Mouse (Mus musculus) kidney, postnatal 0 days (tissue): ENCODE results near the gene Itgal. TPM values are rescaled to one million over a fixed set of nuclear protein-coding genes. Genes with fewer than 3 reads are reported as not detected.

Experiments
- ATAC-seq: fragments of 200-750 bp; cut with Nextera tagmentation; replicated peaks from 2 replicates; pipeline ENCODE4 v1.8.0; 2017; ENCODE audit warnings: low read depth, moderate number of reproducible peaks, moderate TSS enrichment, moderate library complexity; ENCODE audit not compliant: low FRiP score
- DNase-seq: peaks from one replicate; pipeline ENCODE4 v3.0.0-alpha.2; 2016; ENCODE audit warnings: low spot score
- H3K27ac ChIP-seq: fragments of 300-500 bp; sonication (generic); 2 replicates; pipeline ENCODE4 v1.5.1; 2014; ENCODE audit warnings: mild to moderate bottlenecking
- H3K27me3 ChIP-seq: fragments of 300-500 bp; sonication (generic); 2 replicates; pipeline ENCODE4 v1.6.1; 2014; ENCODE audit warnings: low read length, mixed read lengths; ENCODE audit not compliant: insufficient read depth
- H3K36me3 ChIP-seq: fragments of 300-500 bp; sonication (generic); 2 replicates; pipeline ENCODE4 v1.6.1; 2014; ENCODE audit warnings: low read length, mixed read lengths; ENCODE audit not compliant: insufficient read depth
- H3K4me1 ChIP-seq: fragments of 300-500 bp; sonication (generic); replicated peaks from 2 replicates; pipeline ENCODE4 v1.6.1; 2014; ENCODE audit warnings: antibody characterized with exemption, low read length, mixed read lengths; ENCODE audit not compliant: insufficient read depth
- H3K4me2 ChIP-seq: fragments of 300-500 bp; sonication (generic); 2 replicates; pipeline ENCODE4 v1.6.1; 2014; ENCODE audit warnings: mild to moderate bottlenecking, low read length, moderate library complexity, mixed read lengths
- H3K4me3 ChIP-seq: fragments of 300-500 bp; sonication (generic); replicated peaks from 2 replicates; pipeline ENCODE4 v1.5.1; 2014; ENCODE audit warnings: low read depth, low read length
- H3K9ac ChIP-seq: fragments of 300-500 bp; sonication (generic); 2 replicates; pipeline ENCODE4 v1.6.1; 2014; ENCODE audit warnings: low read depth, low read length
- H3K9me3 ChIP-seq: fragments of 300-500 bp; sonication (generic); replicated peaks from 2 replicates; pipeline ENCODE4 v1.6.1; 2016; ENCODE audit warnings: low read length, inconsistent platforms, mixed read lengths
- CTCF ChIP-seq: IDR thresholded peaks from 2 replicates; pipeline ENCODE4 v1.5.1; 2016; ENCODE audit warnings: antibody characterized with exemption, low read depth, mild to moderate bottlenecking, moderate library complexity
- WGBS: fragments of 180-500 bp; shearing (Covaris S2); extraction: QIAGEN DNeasy Blood & Tissue Kit; methylation state at CpG from one replicate; pipeline ENCODE4 v1.1.7; 2014; 5-methylcytosine and 5-hydroxymethylcytosine counted together
- polyA plus RNA-seq: library from polyadenylated mRNA; unstranded; fragments of >200 nt; fragmentation: Nextera tagmentation; extraction: Ambion mirVana; gene quantifications from 2 replicates; pipeline ENCODE4 v1.2.1, GENCODE M21; 2015

Gene Itgal
- polyA plus RNA-seq, 1 experiment from 2014 or later: 0.93 TPM

DNA sequence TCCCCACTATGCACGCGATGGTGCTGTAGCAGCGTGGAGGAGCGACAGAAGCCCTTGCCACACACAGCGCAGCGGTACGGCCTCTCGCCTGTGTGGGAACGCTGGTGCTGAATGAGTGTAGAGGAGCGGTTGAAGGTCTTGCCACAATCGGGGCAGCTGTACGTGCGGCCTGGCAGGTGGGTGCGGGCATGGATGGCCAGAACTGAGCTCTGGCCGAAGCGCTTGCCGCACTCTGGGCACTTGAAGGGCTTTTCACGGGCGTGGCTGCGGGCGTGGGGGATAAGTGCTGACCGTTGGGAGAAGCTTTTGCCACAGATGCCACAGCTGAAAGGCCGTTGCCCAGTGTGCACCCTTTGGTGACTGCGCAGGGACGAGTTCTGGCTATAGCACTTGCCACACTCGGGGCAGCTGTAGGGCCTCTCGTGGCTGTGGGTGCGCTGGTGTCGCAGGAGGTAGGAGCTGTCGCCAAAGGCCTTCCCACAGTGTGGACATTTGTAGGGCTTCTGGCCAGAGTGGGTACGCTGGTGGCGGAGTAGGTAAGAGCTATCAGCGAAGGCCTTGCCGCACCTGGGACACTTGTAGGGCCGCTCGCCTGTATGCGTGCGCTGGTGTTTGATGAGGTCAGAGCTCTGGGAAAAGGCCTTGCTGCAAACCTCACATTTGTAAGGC is 47.4 kb downstream of the Itgal start:
- 94% methylated on average over 38 of the region's 38 CpGs for WGBS
- Histone ChIP-seq H3K36me3 (0 out of 2 replicates have a peak, but pooled peaks cover 7% of the 10 kb centered on the region), H3K9ac (no peak overlapping the region), H3K9me3 (no peaks in the 10 kb centered on the region), H3K27ac (no peak overlapping the region), H3K4me3 (no peak overlapping the region), H3K4me1 (peaks cover 9% of the 10 kb centered on the region), H3K4me2 (no peak overlapping the region), H3K27me3 (no peaks in the 10 kb centered on the region)
- no peak for TF ChIP-seq CTCF
- ATAC-seq (no peak), DNase-seq (no peak)

DNA sequence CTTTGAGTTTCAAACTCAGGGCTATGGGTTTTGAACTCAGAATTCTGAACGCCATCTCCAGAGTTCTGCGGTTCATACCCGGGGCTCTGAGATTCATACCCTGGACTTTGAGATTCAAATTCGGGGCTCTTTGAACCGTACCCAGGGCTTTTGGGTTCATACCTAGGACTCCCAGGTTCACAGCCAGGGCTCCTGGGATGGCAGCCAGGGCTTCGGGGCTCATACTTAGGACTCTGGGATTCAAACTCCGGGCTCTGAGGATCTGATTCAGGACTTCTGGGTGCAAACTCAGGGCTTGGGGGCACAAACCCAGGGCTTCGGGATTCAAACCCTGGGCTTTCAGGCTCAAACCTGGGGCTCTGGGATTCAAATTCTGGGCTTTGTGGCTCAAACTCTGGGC is 48.3 kb downstream of the Itgal start:
- DNase-seq: no peak

DNA sequence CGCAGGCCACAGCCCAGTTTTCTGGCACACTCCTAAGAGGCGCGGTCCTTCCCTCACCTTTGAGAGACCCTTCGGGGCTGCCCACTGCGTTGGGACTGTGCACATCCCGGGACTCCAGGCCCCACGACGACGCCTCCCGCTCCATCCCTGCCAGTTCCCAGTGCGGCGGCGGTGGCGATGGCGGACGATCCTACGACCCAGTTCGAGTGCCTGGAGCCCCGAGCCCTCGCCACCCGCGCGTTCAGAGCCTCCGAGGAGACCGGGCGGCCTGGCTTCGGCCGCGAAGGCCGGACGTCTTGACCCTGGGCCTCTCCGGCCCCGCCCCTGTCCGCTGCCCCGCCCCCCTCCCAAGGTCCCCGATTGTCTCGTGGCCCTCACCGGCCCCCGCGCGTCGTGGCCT is 49.0 kb downstream of the Itgal start:
- no peaks in the 10 kb centered on the region for H3K27me3 ChIP-seq
- H3K4me3 ChIP-seq: peak overlapping the region; percentile 86
- H3K9ac ChIP-seq: peak overlapping the region; percentile 86
- H3K4me2 ChIP-seq: peak overlapping the region; percentile 87
- H3K27ac ChIP-seq: peak overlapping the region; percentile 98
- H3K36me3 ChIP-seq: 0 out of 2 replicates have a peak, but pooled peaks cover 7% of the 10 kb centered on the region
- DNase-seq: peak; percentile 64
- ATAC-seq: peak; percentile 60
- peaks cover 9% of the 10 kb centered on the region for H3K4me1 ChIP-seq
- no peak for TF ChIP-seq CTCF
- WGBS: under 1% methylated on average over 42 of the region's 42 CpGs
- H3K9me3 ChIP-seq: no peaks in the 10 kb centered on the region

More for the DNA sequence above, 48.3 kb downstream of the Itgal start:
- H3K27ac ChIP-seq: peak overlapping the region; percentile 98
- peaks cover 9% of the 10 kb centered on the region for H3K4me1 ChIP-seq
- no peak for TF ChIP-seq CTCF
- no peaks in the 10 kb centered on the region for H3K9me3 ChIP-seq
- peak overlapping the region; percentile 86 for H3K9ac ChIP-seq
- H3K4me2 ChIP-seq: peak overlapping the region; percentile 87
- 85% methylated on average over 8 of the region's 8 CpGs for WGBS
- H3K27me3 ChIP-seq: no peaks in the 10 kb centered on the region
- ATAC-seq: no peak
- H3K36me3 ChIP-seq: 0 out of 2 replicates have a peak, but pooled peaks cover 7% of the 10 kb centered on the region
- peak overlapping the region; percentile 86 for H3K4me3 ChIP-seq

DNA sequence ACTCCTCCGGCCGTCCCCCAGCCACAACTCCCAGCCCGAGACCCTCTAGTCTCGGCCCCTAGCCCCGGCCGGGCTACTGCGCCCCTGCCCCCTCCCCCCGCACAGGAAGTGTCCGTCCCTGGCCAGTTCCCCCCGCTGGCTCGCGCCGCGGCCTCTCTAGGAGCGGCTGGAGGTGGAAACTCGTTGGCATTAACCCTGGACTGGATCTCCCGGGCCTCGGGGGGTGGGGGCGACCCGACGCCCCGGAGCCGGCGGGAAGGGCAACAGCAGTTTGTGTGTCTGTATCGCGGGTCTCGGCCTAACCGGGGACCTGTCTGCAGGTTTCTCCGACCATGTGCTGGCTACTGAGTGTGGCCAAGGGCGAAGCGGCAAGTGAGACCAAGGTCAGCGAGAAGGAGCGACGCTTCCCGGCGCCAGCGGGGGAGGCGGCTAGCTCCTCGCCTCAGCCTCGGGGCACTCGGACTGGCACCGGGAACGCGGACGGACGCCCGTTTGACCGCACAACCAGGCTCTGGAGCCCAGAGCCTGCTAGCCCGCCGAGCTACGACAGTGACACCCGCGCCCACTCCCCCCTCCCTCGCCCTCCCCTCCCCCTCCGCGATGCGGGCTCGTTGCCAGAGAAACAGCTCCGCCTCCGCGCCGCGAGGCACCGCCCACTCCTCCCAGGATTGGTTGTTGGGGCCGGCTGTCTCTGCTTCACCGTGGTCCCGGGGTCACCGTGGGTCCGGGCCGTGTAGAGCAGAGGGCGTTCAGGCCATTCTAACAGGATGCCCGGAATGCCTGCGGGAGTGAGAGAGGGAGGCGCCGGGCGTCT is 49.7 kb downstream of the Itgal start, which contains the start of gene Zfp768:
Zfp768 (minus strand) TSS at position 78 of the 814 bp plus-strand sequence.
- H3K36me3 ChIP-seq: 0 out of 2 replicates have a peak, but pooled peaks cover 7% of the 10 kb centered on the region
- H3K4me2 ChIP-seq: peak within 1 kb of the TSS; percentile 87
- DNase-seq (peak; percentile 94), ATAC-seq (peak; percentile 90)
- peak within 1 kb of the TSS; percentile 98 for H3K27ac ChIP-seq
- WGBS: under 1% methylated on average over 61 of the region's 76 CpGs
- peaks cover 9% of the 10 kb centered on the region for H3K4me1 ChIP-seq
- no peak for TF ChIP-seq CTCF
- peak within 1 kb of the TSS; percentile 86 for H3K9ac ChIP-seq
- no peaks in the 10 kb centered on the region for H3K27me3 ChIP-seq
- peak within 1 kb of the TSS; percentile 86 for H3K4me3 ChIP-seq
- no peaks in the 10 kb centered on the region for H3K9me3 ChIP-seq

DNA sequence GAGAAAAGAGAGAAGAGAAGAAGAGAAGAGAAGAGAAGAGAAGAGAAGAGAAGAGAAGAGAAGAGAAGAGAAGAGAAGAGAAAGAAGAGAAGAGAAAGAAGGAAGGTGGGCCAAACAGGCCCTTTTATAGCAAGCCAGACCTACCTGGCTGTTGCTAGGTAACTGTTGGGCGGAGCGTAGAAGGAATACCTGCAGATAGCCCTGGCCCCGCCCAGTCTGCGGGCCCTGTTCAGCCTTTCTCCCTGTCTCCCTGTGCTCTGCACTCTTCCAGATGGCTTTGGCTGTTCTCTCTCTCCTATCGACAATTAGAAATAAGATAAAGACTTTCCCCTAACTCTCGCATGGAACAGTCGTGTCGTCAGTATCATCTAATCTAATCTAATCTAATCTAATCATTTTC is 50.6 kb downstream of the Itgal start:
- WGBS: 18% methylated on average over 8 of the region's 8 CpGs
- ATAC-seq (no peak), DNase-seq (peak; percentile 37)
- peak overlapping the region; percentile 98 for H3K27ac ChIP-seq
- no peak for TF ChIP-seq CTCF
- peak overlapping the region; percentile 86; the same call in 1 of the 2 replicates for H3K4me3 ChIP-seq
- H3K4me1 ChIP-seq: peaks cover 9% of the 10 kb centered on the region
- peak overlapping the region; percentile 87 for H3K4me2 ChIP-seq
- H3K27me3 ChIP-seq: no peaks in the 10 kb centered on the region
- peak overlapping the region; percentile 86; the same call in 1 of the 2 replicates for H3K9ac ChIP-seq
- H3K9me3 ChIP-seq: no peaks in the 10 kb centered on the region
- H3K36me3 ChIP-seq: 0 out of 2 replicates have a peak, but pooled peaks cover 7% of the 10 kb centered on the region
